Mouse (Mus musculus) erythroblast, embryonic 14.5 days (primary cell): Measurements from ENCODE around the gene Pitpnc1. TPM values are rescaled to one million over a fixed set of nuclear protein-coding genes. Genes with fewer than 3 reads are reported as not detected.

Experiments
- H3K27me3 ChIP-seq: 2 replicates; pipeline ENCODE4 v1.6.1; 2012; ENCODE audit warnings: inconsistent platforms; ENCODE audit not compliant: control insufficient read depth
- H3K36me3 ChIP-seq: 2 replicates; pipeline ENCODE4 v1.6.1; 2012; ENCODE audit warnings: mild to moderate bottlenecking, inconsistent platforms; ENCODE audit not compliant: control insufficient read depth
- H3K4me1 ChIP-seq: 2 replicates; pipeline ENCODE4 v1.6.1; 2012; ENCODE audit warnings: inconsistent platforms; ENCODE audit not compliant: control insufficient read depth
- H3K4me3 ChIP-seq: replicated peaks from 2 replicates; pipeline ENCODE3; 2012; ENCODE audit warnings: moderate library complexity, mild to moderate bottlenecking, inconsistent platforms
- H3K9me3 ChIP-seq: 2 replicates; pipeline ENCODE4 v1.6.1; 2012; ENCODE audit warnings: low read length, inconsistent platforms, mixed read lengths; ENCODE audit not compliant: control insufficient read depth
- GATA1 ChIP-seq: IDR thresholded peaks from 2 replicates; pipeline ENCODE4 v1.6.1; 2012; ENCODE audit warnings: low read length, inconsistent platforms, mixed read lengths
- TAL1 ChIP-seq: IDR thresholded peaks from 3 replicates; pipeline ENCODE4 v1.6.1; 2012; ENCODE audit warnings: low read length, inconsistent platforms, mixed read lengths
- polyA plus RNA-seq: library from polyadenylated mRNA; stranded (reverse); fragments of >175 nt; gene quantifications from 2 replicates; pipeline ENCODE4 v1.2.3, GENCODE M21; 2012

Gene Pitpnc1
- polyA plus RNA-seq, 1 experiment, result 0.37 TPM

DNA sequence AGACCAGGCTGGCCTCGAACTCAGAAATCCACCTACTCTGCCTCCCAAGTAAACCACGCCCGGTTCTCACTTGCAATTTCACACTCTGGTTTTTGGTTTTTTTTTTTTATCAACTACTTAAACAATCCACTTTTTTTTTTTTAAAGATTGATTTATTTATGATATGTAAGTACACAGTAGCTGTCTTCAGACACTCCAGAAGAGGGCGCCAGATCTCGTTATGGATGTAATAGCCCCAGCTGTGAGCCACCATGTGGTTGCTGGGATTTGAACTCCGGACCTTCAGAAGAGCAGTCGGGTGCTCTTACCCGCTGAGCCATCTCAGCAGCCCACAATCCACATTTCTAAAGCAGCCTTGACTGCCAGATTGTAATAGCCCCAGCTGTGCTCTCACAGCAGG is 32.3 kb upstream of the Pitpnc1 start:
- Histone ChIP-seq H3K27me3 (no peaks in the 10 kb centered on the region), H3K36me3 (peaks cover 31% of the 10 kb centered on the region), H3K4me3 (no peak overlapping the region), H3K9me3 (no peaks in the 10 kb centered on the region), H3K4me1 (no peaks in the 10 kb centered on the region)
- TF ChIP-seq TAL1 (no peak), GATA1 (no peak)

DNA sequence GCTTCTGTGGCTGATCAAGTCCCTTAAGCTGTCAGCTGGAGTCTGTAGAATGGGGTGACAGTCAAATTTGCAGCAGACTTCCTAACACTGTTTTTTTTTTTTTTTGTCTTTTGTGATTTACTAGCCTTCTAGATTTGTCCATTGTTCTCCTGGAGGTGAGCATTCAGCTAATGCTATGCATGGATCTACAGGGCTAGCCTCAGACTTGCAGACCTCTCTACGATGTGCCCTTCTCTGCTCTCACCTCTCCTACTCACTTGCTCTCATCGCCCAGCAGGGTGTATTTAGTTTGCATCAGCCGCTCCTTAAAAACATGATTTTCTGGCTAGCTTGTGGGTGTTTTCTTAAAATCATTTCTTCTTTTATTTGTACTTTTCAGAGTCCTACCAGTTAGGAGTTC is 13.8 kb upstream of the Pitpnc1 start:
- TF ChIP-seq TAL1 (no peak), GATA1 (no peak)

DNA sequence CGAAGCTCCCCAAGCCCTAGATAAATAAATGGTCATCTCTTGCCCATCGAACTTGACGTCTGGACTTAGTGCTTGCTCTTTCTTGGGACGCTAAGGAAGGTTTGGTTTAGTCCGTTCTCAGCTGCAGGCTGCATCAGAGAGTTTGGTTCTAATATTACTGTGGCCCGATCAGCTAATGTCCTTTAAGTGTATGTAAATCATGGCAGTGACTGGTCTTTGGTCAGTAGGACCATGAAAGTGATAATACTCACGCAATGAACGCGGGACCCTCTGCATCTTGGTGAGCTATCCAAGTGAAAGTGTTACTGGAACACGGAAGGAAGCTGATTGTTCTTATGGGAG is 9.3 kb upstream of the Pitpnc1 start:
- Histone ChIP-seq H3K9me3 (no peaks in the 10 kb centered on the region), H3K4me1 (peaks cover 35% of the 10 kb centered on the region), H3K36me3 (peaks cover 27% of the 10 kb centered on the region), H3K4me3 (peak overlapping the region; percentile 79), H3K27me3 (no peaks in the 10 kb centered on the region)
- TF ChIP-seq GATA1 (no peak), TAL1 (no peak)

More for the DNA sequence above, 13.8 kb upstream of the Pitpnc1 start:
- H3K9me3 ChIP-seq, result no peaks in the 10 kb centered on the region
- H3K4me3 ChIP-seq, result no peak overlapping the region
- H3K36me3 ChIP-seq, result peaks cover 69% of the 10 kb centered on the region
- H3K27me3 ChIP-seq, result no peaks in the 10 kb centered on the region
- peaks cover 30% of the 10 kb centered on the region for H3K4me1 ChIP-seq

DNA sequence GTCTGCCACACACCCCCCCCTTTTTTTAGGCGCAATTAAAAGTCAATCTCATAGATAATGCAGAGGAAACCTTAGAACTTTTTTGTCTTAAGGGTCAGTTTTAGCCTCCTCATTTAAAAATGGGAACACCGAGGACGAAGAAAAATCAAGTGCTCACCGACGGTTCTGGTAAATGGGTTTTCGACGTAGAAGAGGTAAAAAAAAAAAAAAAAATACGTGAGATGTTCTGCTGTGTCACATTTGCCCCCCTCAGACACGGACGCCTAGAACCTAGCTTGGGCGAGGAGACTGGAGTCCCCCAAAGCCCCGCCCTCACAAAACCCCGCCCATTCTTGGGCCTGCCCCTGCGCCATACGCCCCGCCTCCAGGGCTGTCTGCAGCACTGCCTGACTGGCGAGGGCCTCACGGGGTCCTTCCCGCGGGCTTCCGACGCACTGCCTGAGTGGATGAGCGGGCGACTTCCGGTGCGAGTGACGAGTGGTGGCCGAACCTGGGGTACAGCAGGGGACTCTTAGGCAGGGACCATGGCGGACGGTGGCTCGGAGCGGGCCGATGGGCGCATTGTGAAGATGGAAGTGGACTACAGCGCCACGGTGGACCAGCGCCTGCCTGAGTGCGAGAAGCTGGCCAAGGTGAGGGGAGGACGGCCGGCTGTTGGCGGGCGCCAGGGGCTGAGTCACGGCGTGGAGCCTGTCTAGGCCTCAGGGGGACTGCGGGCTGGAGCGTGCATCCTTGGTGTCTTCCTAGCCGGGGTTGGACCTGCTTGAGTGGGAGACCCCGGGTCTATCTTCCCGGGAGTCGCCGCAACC is 8.8 kb upstream of the Pitpnc1 start, which contains the start of gene Psmd12:
Gene Psmd12, plus strand, starts transcription at position 432 of the 809 bp plus-strand sequence.
- peaks cover 35% of the 10 kb centered on the region for H3K4me1 ChIP-seq
- TF ChIP-seq GATA1 (no peak), TAL1 (no peak)
- H3K4me3 ChIP-seq, result peak within 1 kb of the TSS; percentile 79
- H3K9me3 ChIP-seq, result no peaks in the 10 kb centered on the region
- peaks cover 22% of the 10 kb centered on the region for H3K36me3 ChIP-seq
- H3K27me3 ChIP-seq, result no peaks in the 10 kb centered on the region

DNA sequence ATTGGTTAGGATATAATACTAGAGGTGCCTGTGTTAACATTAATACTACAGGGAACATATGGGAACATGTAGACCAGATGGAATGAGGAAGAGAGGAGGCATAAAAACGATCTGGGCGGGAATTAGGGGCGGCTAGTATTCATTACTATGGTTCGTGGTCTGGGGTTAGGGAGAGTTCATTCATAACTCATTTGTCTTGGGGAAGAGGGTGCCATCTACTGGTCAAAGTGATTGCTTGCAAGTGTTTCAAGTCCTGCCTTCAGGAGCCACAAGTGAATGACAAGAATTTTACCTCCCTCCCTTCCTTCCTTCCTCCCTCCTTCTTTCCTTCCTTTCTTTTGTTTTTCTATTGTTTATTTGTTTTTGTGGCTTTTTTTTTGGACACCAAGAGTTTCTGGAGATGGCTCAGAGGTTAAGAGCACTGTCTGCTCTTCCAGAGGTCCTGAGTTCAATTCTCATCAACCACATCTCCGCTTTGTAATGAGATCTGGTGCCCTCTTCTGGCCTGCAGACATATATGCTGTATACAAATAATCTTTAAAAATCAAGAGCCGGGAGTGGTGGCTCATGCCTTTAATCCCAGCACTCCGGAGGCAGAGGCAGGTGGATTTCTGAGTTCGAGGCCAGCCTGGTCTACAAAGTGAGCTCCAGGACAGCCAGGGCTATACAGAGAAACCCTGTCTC is 2.8 kb upstream of the Pitpnc1 start:
- Histone ChIP-seq H3K9me3 (no peaks in the 10 kb centered on the region), H3K4me1 (peaks cover 41% of the 10 kb centered on the region), H3K27me3 (no peaks in the 10 kb centered on the region), H3K36me3 (no peaks in the 10 kb centered on the region), H3K4me3 (no peak overlapping the region)
- TF ChIP-seq GATA1 (no peak), TAL1 (no peak)

DNA sequence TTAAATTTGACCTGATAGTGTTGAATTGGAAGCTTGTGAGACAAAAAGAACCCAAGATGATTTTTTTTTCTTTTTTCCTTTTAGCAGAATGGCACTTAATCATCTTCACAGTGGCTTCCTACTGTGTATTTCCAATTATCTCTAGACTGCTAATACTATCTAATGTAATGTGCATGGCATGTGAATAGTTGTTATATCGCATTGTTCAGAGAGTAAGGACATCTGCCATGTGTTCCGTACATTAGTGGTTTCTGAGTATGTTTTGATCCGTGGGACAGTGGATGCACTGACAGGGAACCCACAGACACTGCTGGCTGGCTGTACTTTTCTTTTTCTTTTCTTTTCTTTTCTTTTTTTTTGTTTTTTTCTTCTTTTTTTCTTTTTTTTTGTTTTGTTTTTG is 1.8 kb upstream of the Pitpnc1 start:
- no peak overlapping the region for H3K4me3 ChIP-seq

DNA sequence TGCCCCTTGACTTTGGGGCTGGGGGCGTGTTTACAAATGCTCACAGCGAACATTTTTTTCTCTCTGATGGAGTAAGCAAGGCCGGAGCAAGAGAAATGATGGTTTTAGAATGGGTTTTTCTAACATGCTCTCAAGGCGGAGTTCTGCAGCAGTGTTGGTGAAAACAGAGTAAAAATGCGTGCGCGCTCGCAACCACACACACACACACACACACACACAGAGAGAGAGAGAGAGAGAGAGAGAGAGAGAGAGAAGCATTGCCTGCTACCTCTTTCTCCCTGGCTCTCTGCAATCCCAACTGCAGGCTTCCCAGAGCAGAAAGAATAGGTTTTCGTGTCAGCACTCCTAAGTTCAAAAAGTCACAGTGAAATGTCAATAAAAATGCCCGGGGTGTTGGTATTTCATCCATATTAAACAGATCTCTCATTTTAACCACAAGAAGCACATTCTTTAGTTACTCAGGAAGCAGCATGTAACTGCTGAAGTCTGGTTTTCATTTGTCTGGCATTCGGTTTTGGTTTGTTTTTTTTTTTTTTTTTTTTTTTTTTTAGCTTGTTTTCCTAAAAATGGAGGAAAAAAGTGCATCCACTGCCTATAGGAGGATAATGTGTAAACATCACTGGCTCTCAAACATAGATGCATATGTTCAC is 697 bp upstream of the Pitpnc1 start:
- H3K9me3 ChIP-seq, result no peaks in the 10 kb centered on the region
- H3K27me3 ChIP-seq, result no peaks in the 10 kb centered on the region
- TF ChIP-seq TAL1, result no peak
- TF ChIP-seq GATA1, result no peak
- peaks cover 4% of the 10 kb centered on the region for H3K36me3 ChIP-seq
- H3K4me3 ChIP-seq, result peak overlapping the region; percentile 74
- H3K4me1 ChIP-seq, result peaks cover 60% of the 10 kb centered on the region

More for the DNA sequence above, 1.8 kb upstream of the Pitpnc1 start:
- no peaks in the 10 kb centered on the region for H3K27me3 ChIP-seq
- H3K36me3 ChIP-seq, result no peaks in the 10 kb centered on the region
- TF ChIP-seq GATA1 (no peak), TAL1 (no peak)
- peaks cover 49% of the 10 kb centered on the region for H3K4me1 ChIP-seq
- no peaks in the 10 kb centered on the region for H3K9me3 ChIP-seq

DNA sequence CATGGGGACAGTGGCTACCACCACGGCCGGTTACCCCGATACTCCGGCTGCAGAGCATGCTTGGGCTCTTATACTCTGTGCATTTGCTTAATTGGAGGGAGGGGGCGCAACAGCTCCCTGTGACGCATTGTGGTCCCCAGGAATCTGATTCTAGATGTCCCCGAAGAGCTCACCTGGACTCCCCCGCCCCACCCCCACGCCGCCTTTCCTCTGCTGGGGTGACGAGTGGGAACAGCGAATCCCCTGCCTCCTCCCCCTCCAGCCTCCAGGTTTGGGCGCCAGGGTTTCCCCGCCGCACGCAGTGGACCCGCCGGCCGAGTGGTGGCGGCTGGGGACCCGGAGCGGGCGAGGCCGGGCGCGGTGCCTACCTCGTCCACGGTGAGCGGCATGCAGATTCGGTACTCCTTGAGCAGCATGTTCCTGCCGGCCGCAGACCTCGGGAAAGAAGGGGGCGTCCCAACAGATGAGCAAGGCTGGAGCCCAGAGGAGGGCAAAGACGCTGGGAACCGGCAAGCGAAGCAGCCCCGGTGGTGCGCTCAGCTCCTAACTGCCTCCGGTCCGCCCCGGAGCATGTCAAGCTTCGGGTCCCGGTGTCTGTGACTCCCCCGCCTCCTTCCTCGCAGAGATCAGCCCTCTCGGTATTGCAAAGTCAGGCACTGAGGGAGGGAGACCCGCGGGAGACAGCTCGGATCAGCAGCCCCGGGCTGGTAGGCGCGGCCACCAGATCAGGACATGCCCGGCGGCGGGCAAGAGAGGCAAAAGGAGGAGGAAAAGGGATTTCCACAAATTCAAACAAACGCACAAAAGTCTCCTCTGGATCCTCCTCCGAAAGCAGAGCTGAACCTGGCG is 752 bp downstream of the Pitpnc1 start:
- peaks cover 4% of the 10 kb centered on the region for H3K36me3 ChIP-seq
- no peaks in the 10 kb centered on the region for H3K9me3 ChIP-seq
- no peaks in the 10 kb centered on the region for H3K27me3 ChIP-seq
- TF ChIP-seq TAL1 (no peak), GATA1 (no peak)
- peak overlapping the region; percentile 74 for H3K4me3 ChIP-seq
- peaks cover 70% of the 10 kb centered on the region for H3K4me1 ChIP-seq
